Comparison of ENCODE assay signal across 9 mouse cellular contexts in genomic region chr4:150465759-150466158, GRCm38 (mm10).
DNase-seq lines count a peak whose midpoint lies in the region; ATAC-seq and TF ChIP-seq lines count a peak whose summit lies in the region.
"Had no signal": no experiment of that assay in that cellular context is flagged by ENCODE, and none has a peak within 500 bp of the region (broad histone marks: within the 10 kb centered on the region; RNA-seq: fewer than 3 reads in every experiment).

No protein-coding gene starts in this region.

- no peaks in the 10 kb centered on the region for H3K27me3 ChIP-seq in lung, postnatal 0 days (replicated peaks; ENCODE audit: insufficient read depth, low read length)
- H3K27me3 ChIP-seq: limb, embryonic 12.5 days had no signal

- no peak overlapping the region for H3K4me3 ChIP-seq in lung, postnatal 0 days (ENCODE audit: low read depth, low read length)
- H3K4me3 ChIP-seq: limb, embryonic 12.5 days had no signal

- peak; percentile 74; the same call in 1 of the 2 replicates for TF ChIP-seq CTCF in brain, embryonic 14.5 days (IDR thresholded peaks at IDR 0.05; ENCODE audit: borderline replicate concordance, extremely low read depth, insufficient read depth, insufficient read length)
- peak; percentile 90 for TF ChIP-seq CTCF in lung, postnatal 0 days (IDR thresholded peaks at IDR 0.05)

- no peaks in the 10 kb centered on the region for H3K36me3 ChIP-seq in lung, postnatal 0 days (ENCODE audit: insufficient read depth, low read length)

- peak; percentile 72 for DNase-seq in cerebellum, adult 11 months
- peak; percentile 87 for DNase-seq in CD4-positive, CD25-positive, alpha-beta regulatory T cell, adult 2 months (ENCODE audit: low read depth, low spot score)
- peak; percentile 86 for DNase-seq in brain, embryonic 14.5 days (ENCODE audit: low read depth)
- peak; percentile 72 for DNase-seq in gastrocnemius, adult 18-20 months (ENCODE audit: low spot score)
- peak; percentile 50 for DNase-seq in large intestine, adult 2 months (ENCODE audit: low read depth, low spot score)
- peak; percentile 84 for DNase-seq in lung, postnatal 0 days (ENCODE audit: low spot score)
- DNase-seq in spleen, adult 12 weeks (ENCODE audit: low spot score) = peak; percentile 34

- TF ChIP-seq POLR2A in brain, embryonic 14.5 days (IDR thresholded peaks at IDR 0.05; ENCODE audit: borderline replicate concordance, extremely low read depth, insufficient read depth, insufficient read length, poor library complexity, severe bottlenecking) = no peak

- H3K4me2 ChIP-seq in lung, postnatal 0 days (replicated peaks; ENCODE audit: low read depth, low read length) = no peak overlapping the region
- H3K4me2 ChIP-seq: limb, embryonic 12.5 days had no signal

- H3K4me1 ChIP-seq in lung, postnatal 0 days (ENCODE audit: insufficient read depth, low read depth, low read length) = peaks cover 12% of the 10 kb centered on the region

- TF ChIP-seq EP300 in lung, postnatal 0 days (IDR thresholded peaks at IDR 0.05) = no peak

- WGBS in large intestine, adult 2 months = 45% methylated on average over 4 of the region's 4 CpGs
- 43% methylated on average over 4 of the region's 4 CpGs for WGBS in lung, postnatal 0 days

- H3K9ac ChIP-seq in lung, postnatal 0 days (replicated peaks; ENCODE audit: low read depth) = no peak overlapping the region
- H3K9ac ChIP-seq: limb, embryonic 12.5 days had no signal

- H3K9me3 ChIP-seq in lung, postnatal 0 days (ENCODE audit: low read length) = no peaks in the 10 kb centered on the region
- H3K9me3 ChIP-seq: limb, embryonic 12.5 days had no signal

- ATAC-seq in cerebellum, adult (ENCODE audit: insufficient number of reproducible peaks, low FRiP score, low TSS enrichment) = no peak; the same call in 1 of the 2 replicates
- no peak for ATAC-seq in lung, postnatal 0 days

- no peak overlapping the region for H3K27ac ChIP-seq in lung, postnatal 0 days (ENCODE audit: low read length)
- H3K27ac ChIP-seq: limb, embryonic 12.5 days had no signal

Comparison
In these comparisons a context has a peak if more than half of its experiments do, and no peak if none do; other contexts are left out.
1. DNase-seq: peak in every context shown above with its lines; median percentile 87 in CD4-positive, CD25-positive, alpha-beta regulatory T cell, adult 2 months; 86 in brain, embryonic 14.5 days; 84 in lung, postnatal 0 days; 72 in cerebellum, adult 11 months; 72 in gastrocnemius, adult 18-20 months; 50 in large intestine, adult 2 months; 34 in spleen, adult 12 weeks.